Mouse (Mus musculus) liver, embryonic 14.5 days (tissue): ENCODE data around the gene Stxbp1.

Experiments
- CTCF ChIP-seq: IDR thresholded peaks from 2 replicates; pipeline ENCODE4 v1.5.1; 2016; ENCODE audit warnings: antibody characterized with exemption, low read depth, control low read depth
- EP300 ChIP-seq: IDR thresholded peaks from 2 replicates; pipeline ENCODE4 v1.6.1; 2016; ENCODE audit warnings: antibody characterized with exemption, low read depth

- TF ChIP-seq CTCF (no peak), EP300 (no peak)
These were observed 43.2 kb upstream of the Stxbp1 start for GRCm38 (mm10) chr2:32890280-32890679.
